Mouse (Mus musculus) cerebellum, adult 11 months (tissue): ENCODE data around the gene Galns.

Source experiments
- DNase-seq: peaks from one replicate; pipeline ENCODE4 v3.0.0; 2022

Gene Galns

DNA sequence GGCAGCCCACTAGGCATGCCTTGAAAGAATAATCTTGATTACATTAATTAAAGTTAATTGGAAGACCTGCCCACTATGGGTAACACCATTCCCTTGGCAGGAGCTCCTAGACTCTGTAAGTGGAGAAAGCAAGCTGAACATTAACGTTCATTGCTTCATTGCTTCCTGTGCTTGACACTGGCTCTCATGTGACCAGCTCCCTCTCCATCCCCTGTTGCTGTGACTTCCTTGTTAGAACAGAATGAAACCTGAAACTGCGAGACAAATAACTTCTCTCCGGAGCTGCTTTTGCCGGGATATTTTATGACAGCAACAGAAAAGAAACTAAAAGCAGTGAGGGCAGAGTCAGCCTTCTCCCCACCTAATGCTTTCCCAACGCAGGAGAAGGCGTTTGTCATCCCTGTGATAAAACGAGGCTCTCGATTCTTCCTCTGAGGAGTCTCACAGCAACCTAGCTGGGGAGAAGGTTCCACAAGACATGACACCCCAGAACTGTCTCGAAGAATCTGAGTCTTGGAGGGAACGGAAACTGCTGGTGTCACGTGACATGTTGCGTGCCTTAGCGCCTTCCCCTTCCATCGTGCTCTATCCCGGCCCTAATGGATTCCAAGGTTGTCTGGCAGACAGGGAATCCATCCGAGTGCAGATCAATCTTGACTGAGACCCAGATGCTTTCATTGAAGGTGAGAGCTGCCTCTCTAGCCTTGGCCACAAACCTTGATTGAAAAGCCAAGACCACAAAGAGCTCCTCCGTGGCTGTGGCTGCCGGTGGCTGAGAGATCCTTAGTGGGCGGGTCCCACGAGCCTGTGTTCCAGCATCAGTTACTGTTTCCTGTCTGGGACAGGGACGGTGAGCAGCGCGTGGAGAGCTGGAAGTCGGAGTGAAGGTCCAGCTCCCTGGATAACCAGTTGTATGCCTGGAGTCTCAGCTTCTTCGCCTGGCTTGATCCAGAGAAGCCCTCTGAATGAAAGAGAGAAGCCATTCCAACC, 46.6 kb downstream of the Galns start:
- DNase-seq: no peak

DNA sequence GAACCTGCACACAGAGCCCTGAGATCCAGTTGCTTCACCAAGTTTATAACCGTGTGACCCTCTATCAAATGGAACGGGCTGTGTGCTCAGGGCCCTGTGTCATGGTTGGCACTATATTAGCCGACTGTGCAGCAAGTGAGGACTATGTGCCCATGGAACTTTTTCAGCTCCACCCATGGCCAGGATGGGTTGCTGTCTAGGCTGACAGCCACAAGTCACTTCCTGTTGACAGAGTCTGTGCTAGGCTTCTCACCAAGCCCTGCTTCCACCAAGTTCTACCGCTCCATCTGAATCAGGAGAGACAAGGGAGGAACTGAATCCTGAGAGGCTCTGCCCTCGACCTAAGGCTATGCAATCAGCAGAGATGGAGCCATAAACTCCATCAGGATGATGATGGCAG, 50.1 kb downstream of the Galns start:
- no peak for DNase-seq

DNA sequence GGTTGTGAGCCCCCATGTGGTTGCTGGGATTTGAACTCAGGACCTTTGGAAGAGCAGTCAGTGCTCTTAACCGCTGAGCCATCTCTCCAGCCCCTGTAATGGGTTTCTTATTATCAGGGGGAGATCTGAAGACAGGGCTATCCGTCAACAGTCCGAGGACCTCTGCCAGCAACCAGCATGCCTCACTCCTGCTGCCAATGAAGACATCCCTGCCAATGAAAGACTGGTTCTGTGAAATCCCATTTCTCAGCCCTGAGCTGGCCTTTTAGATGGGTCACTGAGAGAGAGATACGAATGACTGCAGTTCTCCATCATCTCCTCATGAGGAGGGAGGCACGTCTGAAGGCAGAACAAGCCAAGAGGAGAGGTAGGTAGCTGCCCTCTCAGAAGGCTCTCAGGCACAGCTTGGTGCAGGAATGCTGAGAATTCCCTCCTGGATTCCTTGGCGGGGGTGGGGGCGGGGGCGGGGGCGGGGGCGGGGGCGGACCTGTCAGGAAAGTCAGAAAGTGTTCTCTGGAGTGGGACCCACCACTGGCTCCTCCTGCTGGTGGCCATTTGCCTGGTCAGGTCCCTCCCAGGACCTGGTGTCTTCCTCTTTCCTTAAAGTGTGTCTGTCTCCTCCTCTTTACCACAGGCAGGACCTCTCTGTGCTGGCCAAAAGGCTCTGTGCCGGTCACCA, 52.5 kb downstream of the Galns start:
- no peak for DNase-seq

DNA sequence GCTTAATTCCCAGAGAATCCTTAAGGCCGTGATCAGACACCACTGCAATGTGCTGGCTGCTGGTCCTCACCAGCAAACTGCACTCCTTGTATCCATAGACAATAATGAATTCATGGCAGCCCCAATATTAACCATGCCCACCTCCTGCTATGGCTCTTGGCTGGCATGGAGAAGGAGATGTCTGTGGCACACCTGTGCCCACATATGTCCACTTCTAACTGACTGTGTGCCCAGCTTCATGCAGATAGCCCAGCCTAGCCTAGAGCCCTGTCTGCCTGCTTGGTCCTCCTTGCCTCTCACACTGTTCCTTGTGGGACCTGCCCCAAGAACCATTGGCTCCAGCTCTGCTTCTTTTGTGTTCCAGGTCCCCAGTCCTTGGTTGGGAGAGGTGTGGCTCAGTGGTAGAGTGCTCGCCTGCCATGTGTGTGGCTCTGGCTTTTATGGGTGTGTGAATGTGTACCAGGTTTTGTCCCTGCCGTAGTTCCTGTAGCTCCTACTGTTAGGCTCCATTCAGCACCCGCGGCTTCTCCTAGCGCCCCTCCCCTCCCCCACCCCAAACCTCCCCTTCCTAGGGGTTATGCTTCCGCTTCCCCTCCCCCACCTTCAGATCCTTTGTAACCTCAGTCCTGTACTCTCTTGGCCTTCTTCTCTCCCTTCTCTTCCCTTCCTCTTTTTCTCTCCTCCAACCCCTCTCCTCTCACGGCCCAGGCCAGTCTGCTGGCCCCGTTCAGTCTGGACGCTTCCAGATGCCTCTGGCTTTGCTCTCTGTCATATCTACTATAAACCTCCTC, 53.8 kb downstream of the Galns start:
- DNase-seq: no peak

DNA sequence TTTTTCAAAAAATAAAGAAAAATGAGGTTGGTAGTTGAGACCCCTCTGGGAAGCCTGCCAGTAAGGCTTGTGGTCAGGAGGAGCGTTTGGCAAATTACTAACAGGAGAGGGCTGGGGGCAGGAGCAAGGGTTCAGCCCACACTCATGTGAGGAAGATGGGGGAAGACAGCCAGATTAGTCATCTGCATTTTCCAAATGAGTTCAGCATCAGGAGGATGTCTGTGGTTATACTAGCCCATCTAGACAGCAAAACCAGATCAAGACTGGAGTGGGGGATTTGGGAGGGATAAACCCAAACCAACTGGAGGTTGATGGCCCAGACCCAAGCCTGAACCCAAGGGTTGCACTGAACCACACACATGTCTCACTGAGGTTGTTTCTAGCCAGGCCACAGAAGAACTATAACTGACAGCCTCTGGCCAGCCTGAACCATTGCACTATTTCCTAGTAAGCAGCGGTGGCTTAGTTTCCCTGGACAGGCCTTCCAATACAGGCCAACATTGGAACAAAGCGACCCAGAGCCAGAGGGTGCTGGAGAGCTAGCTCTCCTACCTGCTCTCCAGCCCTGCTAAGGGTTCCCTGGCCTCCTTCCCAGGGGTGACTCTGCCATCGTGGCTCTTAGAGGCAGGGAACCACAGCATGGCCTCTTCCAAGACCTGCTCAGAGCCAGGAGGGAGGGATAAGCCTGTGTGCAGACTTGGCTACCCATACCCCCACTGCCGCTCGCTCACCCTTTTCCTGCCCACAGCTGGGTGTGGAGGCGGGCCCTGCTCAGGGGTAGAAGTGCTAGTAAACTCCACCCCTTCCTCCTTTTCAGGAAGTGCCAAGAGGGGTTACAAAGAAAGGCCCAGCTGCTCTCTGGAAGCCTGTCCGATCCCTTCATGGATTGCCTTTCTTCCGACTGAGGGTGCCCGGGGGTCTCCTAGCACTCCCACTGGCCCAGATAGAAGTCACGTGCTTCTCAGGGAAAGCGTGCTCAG, 54.9 kb downstream of the Galns start:
- no peak for DNase-seq

DNA sequence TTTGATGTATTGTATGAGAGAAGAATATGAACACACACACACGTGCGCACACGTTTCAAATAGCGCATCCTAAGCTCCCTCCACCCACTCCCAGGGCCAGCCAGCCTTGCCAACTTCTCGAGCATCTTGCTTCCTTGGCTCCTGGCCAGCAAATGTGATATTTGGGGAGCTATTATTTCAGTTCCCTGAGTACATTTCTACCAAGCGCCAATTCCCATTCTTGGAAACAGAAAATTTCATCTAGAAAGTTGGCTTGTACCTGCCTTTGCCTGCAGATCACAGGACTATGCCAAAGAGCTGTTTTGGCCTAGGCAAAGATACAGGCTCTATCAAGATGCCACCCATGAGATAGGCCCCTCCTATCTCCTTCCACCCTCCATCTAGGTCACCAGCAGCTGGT, 56.5 kb downstream of the Galns start:
- DNase-seq: peak; percentile 51

DNA sequence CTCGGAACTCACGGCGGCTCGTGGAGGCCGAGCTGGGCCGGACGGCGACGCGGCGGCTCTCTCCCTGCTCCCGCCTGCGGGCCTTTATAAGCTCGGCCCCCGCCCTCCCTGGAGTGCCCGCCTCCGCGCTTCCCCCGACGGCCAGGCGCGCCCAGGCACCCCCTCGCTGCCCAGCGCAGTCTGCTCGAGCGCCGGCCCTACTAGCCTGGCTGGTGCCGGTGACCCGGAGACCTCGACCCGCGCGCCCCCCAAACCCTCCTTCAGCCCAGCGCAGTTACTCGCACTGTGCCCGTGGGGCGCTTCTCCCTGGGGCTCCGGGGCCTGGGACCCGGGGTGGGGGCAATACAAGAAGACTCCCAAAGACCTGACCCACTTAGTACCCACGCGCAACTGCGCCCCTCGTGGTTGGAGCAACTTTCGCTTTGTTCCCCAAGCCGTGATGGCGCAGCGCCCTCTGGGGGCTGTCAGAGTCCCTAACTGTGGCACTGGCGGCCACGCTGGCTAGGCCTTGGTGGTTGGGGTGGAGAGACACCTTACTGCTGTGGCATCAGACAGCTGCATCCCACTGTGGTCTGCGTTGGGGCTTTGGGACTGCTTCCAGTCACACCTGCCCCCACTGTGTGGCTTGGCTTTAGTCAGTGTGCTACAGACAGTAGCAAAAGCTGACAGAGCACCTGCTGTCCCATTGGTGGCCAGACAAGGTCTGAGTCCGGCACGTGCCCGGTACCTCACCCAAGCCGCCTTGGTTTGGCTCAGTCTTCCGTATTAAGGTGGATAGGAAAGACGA, 59.8 kb downstream of the Galns start, which contains the start of gene Piezo1:
Gene Piezo1, minus strand, starts transcription at position 65 of the 787 bp plus-strand sequence.
- DNase-seq: peak; percentile 47

DNA sequence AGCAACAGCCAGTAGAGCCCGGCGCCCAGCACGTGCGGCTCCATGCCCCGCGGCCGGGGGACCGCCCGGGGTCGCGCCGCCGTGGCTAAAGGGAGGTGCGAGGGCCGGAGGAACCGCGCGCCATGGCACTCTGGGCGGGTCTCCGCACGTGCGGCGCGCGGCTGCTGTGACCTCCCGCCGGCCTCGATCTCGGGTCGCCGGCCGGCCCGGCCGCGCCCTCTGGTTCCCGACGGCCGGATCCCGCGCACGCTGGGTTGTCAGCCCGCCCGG, 60.3 kb downstream of the Galns start:
- DNase-seq: no peak

DNA sequence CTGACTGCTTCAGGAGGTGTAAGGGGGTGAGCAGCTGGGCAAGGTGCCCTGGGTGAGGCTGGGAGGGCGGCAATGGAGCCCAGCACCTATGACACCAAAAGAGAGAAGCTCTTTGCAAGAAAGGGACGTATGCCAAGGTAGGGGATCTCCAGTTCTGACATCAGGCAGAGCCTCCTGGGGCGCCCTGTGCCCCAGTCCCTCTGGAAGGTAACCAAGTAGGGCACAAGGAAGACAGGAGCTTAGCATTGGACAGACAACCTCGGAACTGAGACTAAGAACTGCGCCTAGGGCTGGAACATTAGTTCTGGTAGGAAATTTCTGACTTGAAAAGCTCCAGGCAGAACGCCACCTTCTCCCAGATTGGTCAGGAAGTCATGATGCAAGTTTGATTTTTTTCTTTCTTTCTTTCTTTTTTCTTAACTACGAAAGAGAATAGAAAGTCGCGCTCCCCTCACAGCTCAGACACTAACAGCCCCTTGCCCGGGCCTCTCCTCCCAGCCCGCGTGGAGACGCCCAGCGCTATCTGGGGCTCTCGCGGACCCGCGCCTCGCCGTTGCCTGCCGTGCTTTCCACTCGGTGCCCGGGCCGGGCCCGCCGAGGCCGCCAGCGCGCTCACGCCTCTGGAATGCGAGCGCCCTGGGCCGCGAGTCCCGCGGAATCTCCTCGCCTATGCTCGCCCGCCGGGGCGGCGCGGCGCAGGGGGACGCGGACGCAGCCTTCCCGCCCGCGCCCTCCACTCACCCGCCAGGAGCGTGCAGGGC, 60.8 kb downstream of the Galns start:
- DNase-seq: no peak

DNA sequence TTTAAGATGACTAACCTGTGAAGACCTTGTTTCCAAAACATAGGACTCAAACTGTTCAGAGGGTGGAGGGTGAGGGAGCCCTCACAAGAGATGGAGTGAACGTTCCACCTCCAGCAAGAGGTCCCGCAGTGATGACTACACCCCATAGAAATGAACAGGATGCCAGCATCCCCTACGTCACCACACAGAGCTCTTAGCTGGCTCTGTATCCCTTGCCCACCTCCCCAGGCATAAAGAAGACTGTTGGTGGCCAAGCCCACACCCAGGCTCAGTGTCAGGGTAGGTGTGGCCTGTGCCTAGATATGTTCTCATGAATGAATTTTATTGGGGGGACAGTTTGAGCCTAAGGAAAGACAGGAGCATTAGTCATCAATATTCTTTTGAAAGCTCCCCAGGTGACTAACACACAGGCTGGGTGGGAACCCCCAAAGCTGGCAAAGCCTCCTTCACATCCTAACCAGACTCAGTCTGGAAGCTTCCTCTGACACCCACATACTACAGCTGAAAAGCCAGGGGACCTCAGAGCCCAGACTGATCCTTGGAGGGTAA, 62.3 kb downstream of the Galns start:
- DNase-seq: no peak

DNA sequence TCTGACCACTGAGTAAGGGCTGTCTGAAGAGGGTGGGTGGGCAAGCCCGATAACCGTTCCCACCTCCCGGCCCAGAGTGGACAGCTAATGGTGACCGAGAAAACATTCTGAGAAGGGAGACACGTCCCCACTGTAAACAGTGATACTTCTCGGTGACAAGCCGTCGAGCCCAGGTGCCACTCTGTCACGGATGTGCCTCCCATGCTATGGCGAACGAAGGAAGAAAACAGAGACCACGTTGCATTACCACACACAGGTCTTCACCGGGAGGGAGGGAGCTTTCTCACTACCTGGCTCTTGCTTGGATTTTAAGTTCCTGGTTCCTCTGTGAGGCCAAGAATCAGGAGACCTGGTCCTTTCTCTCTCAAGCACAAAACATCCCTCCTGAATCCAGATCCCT, 62.9 kb downstream of the Galns start:
- no peak for DNase-seq

DNA sequence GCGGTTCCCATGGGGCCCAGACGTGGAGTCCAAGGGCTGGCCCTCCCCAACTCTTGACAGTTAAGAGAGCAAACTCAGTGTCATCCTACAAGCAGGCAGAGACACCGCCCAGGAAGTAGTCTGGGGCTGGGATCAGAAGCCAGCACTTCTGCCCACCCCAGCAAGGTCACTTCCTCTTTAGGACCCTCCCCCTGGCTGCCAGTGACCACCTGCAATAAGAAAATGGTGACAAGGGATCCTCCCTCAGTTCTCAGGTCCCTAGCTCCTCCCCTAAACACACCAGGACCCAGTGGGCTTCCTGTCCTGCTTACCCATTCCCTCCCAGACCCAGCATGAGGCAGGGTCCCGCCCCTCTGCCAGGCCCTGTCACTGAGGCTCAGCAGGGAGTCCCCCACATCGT, 63.4 kb downstream of the Galns start:
- DNase-seq: no peak

DNA sequence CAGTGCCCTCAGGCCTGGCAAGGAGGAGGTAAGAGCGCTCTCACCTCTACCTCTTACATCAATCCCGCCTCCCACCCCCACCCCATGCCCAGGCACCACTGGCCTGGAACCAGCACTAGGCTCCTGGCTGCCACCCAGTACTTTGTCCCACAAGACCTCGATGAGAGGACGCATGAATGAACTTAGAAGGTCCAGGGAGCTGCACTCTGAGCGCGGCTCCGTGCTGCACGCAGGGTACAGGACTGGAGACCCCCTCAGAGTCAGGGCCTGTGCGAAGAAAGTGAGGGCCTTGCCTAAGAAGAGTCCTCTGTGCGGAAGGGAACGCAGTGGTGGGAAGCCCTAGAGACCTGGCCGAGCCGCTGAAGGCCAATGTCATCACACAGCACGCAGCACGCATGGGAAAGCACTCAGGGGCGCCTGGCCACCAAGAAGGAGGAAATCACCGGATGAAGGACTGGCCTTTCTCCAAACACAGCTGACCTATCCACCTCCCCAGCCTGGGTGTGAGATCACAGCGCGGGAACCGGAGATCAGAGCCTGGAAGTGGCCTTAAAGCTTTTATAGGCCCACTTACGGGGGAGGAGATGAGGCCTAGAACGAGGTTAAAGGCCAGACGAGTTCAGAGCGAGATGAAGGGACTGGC, 64.3 kb downstream of the Galns start:
- no peak for DNase-seq

DNA sequence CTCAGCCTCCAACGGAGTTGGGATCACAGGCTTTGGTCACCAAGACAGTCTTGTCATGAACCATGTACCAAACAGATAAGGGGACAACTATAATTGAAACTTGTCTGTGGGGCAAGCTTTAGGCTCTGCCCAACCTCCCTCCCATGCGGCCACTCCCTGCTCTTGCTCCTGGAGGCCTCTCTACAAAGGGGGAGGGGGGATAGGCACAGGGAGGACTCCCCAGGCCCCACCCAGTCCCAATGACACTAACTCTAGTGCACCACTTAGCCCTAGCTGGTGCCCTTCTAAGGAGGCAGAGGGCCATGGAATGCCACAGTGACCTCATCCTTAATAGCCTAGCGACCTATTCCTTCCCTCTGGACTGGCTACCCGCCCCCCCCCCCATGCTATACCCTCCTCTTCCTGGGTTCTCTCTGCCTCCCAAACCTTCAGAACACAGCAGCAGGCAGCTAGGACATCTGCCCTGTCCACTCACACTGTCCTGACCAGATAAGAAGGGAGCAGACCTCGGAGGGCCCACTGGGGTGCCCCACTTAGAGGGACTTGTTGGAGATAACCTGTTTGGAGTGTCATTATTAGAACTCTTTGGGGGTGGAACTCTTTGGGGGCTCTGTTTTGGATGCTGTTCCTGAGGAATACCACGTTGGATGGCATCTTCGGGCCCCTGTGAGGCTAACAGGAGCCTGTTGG, 65.1 kb downstream of the Galns start:
- no peak for DNase-seq

DNA sequence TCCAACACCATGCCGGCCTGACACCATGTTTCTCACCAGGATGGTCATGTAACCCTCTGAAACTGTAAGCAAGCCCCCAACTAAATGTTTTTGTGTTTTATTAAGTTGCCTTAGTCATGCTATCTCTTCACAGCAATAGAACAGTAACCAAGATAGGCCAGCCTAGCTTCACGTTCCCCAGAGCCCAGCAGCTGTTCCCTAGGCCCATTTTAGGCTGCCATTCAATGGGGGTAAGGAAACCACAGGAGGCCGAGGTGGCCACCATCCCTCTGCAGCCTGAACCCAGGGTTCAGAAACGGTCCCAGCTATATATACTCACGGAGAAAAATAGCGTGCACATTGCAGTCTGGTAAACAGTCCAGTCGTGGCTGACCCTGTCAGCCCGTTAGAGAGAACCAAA, 67.1 kb downstream of the Galns start:
- DNase-seq: no peak

DNA sequence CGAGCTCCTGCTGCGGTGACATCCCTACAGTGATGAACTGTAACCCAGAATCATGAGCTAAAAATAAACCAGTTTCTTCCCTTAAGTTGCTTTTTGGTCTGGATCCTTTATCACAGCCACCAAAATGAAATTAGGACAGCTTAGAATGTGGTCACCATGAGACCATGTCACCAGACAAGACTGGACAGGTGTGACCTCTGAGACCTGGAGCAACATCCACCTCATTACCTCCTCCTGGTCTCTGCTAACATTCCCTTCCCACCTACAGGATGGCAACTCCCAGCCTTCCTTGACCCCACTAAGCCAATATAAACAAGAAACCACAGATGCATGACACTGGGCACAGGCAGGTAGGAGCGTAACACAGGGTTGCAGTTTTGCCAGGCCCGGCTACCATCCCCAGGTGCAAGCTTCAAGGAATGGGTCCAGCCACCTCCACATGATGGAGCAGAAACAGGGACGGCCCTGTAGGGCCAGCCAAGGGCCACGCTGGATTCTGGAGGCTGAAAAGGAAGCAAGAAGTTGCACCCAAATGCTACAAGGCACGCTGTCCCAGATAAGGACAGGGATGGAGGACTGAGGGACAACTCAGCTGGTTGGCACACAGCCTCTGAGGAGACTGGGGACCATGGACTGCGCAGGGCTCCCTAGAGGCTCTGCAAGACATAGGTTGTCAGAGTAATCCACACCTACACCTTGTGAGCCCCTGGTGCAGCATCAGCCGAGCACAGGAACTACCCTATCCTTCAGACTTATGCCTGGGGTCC, 72.8 kb downstream of the Galns start:
- no peak for DNase-seq

DNA sequence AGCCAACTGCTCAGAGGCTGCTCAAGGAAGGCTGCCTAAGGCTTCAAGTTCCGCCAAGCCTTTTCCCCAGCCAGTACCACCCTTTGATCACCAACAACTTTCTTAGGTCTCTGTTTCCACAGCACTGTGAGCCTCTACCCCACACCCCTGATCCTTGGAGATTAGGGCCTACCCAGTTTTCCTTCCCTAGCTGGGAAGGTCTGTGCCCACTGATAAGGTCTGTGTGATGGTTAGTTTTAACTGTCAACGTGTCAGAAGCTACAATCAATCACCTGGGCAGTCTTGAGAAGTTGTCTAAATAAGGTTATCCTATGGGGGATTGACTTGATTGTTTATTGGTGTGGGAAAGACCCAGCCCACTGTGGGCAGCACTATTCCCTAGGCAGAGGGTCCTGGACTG, 73.5 kb downstream of the Galns start:
- no peak for DNase-seq

DNA sequence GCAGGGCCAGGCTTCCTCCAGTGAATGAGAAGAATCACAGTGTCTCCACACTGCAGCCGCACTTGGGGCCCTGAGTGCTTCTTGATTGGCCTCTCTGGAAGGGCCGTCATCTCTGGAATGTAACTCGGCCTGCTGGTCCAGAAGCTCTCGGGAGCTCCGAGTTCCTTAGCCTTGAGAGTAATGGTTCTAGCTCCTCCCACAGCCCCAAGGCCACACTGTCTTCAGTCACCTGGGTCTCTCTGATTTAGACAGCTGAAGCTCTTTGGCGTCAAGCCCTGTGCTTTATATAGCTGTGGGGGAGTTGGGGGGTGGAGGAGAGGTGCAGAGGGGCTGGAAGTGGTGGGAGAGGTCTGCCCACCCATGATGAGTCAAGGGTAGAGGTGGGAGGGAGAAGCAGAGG, 74.2 kb downstream of the Galns start:
- DNase-seq: no peak
